Mouse (Mus musculus) B cell, adult (primary cell): ENCODE measurements around the gene Olfr96. TPM values are rescaled to one million over a fixed set of nuclear protein-coding genes. Genes with fewer than 3 reads are reported as not detected.

Experiments used
- total RNA-seq: library from RNA; stranded (reverse); gene quantifications from 4 replicates; pipeline ENCODE4 v1.2.4, GENCODE M21; 2023; ENCODE audit not compliant: inconsistent age

The Olfr96 gene
- not detected in 4 replicates for total RNA-seq

GRCm38 (mm10) chr17:37219846-37220245 is at the start of gene Olfr96:
Olfr96 (plus strand) TSS chr17:37220146.

GRCm38 (mm10) chr17:37193656-37194055 is 26.3 kb upstream of the Olfr96 start, which contains the start of gene Ubd:
Ubd (plus strand) TSS chr17:37193892.

GRCm38 (mm10) chr17:37200894-37201293 is 19.1 kb upstream of the Olfr96 start, which contains the start of gene Olfr94:
Olfr94 (minus strand) TSS chr17:37200994.

GRCm38 (mm10) chr17:37213018-37213417 is 6.9 kb upstream of the Olfr96 start, which contains the start of gene Olfr95:
Olfr95 (minus strand) TSS chr17:37213118.

GRCm38 (mm10) chr17:37237230-37237629 is 17.3 kb downstream of the Olfr96 start, which contains the start of gene Olfr97:
Olfr97 (minus strand) TSS chr17:37237330.

GRCm38 (mm10) chr17:37263626-37264025 is 43.7 kb downstream of the Olfr96 start, which contains the start of gene Olfr98:
Olfr98 (minus strand) TSS chr17:37263749.

GRCm38 (mm10) chr17:37270058-37270701 is 50.2 kb downstream of the Olfr96 start, which contains the start of gene H2-M3:
H2-M3 (plus strand) TSS chr17:37270220.

Other genes with a start within 250 kb of the Olfr96 start
- not detected in 4 replicates for gene 2410137M14Rik, start 238.9 kb upstream of the Olfr96 start, total RNA-seq
- not detected in 4 replicates for gene H2-M5, start 230.6 kb upstream of the Olfr96 start, total RNA-seq
- gene Zfp57, start 219.0 kb upstream of the Olfr96 start, total RNA-seq: not detected in 4 replicates
- gene Mog, start 196.7 kb upstream of the Olfr96 start, total RNA-seq: not detected in 4 replicates
- 55.3 to 68.7 TPM (median 59.7 TPM) in 4 replicates for gene Gabbr1, start 174.2 kb upstream of the Olfr96 start, total RNA-seq
- gene Olfr90, start 131.6 kb upstream of the Olfr96 start, total RNA-seq: 0.19 to 0.24 TPM in 2 of 4 replicates, not detected in the others
- gene Olfr91, start 121.9 kb upstream of the Olfr96 start, total RNA-seq: not detected in 4 replicates
- gene Olfr92, start 100.1 kb upstream of the Olfr96 start, total RNA-seq: not detected in 4 replicates
- gene Olfr93, start 58.7 kb upstream of the Olfr96 start, total RNA-seq: not detected in 4 replicates
- 0.78 TPM in 1 of 4 replicates, not detected in the others for gene Ubd, start 26.3 kb upstream of the Olfr96 start, total RNA-seq
- gene Olfr94, start 19.2 kb upstream of the Olfr96 start, total RNA-seq: not detected in 4 replicates
- not detected in 4 replicates for gene Olfr95, start 7.0 kb upstream of the Olfr96 start, total RNA-seq
- gene Olfr97, start 17.2 kb downstream of the Olfr96 start, total RNA-seq: not detected in 4 replicates
- gene Olfr98, start 43.6 kb downstream of the Olfr96 start, total RNA-seq: not detected in 4 replicates
- gene H2-M3, start 50.1 kb downstream of the Olfr96 start, total RNA-seq: 46.7 to 58.3 TPM (median 54.7 TPM) in 4 replicates
- gene Olfr99, start 63.3 kb downstream of the Olfr96 start, total RNA-seq: not detected in 4 replicates
- not detected in 4 replicates for gene Olfr101, start 84.2 kb downstream of the Olfr96 start, total RNA-seq
- gene Olfr102, start 96.9 kb downstream of the Olfr96 start, total RNA-seq: 0.36 TPM in 1 of 4 replicates, not detected in the others
- not detected in 4 replicates for gene Olfr103, start 119.6 kb downstream of the Olfr96 start, total RNA-seq
- gene Olfr104-ps, start 139.4 kb downstream of the Olfr96 start, total RNA-seq: not detected in 4 replicates
- not detected in 4 replicates for gene Olfr105-ps, start 158.9 kb downstream of the Olfr96 start, total RNA-seq
- gene Olfr106-ps, start 170.2 kb downstream of the Olfr96 start, total RNA-seq: not detected in 4 replicates
- gene Olfr107, start 179.1 kb downstream of the Olfr96 start, total RNA-seq: not detected in 4 replicates
- not detected in 4 replicates for gene Olfr108, start 225.3 kb downstream of the Olfr96 start, total RNA-seq
- not detected in 4 replicates for gene Olfr109, start 238.8 kb downstream of the Olfr96 start, total RNA-seq